Mouse (Mus musculus) CD4-positive, CD25-positive, alpha-beta regulatory T cell, adult 4 months (primary cell): Measurements from ENCODE around the gene Pim3. TPM values are rescaled to one million over a fixed set of nuclear protein-coding genes. Genes with fewer than 3 reads are reported as not detected.

Experiments used
- ATAC-seq: one replicate; pipeline ENCODE4 v1.8.0; 2017
- polyA plus RNA-seq, 2 experiments: library from polyadenylated mRNA; unstranded; fragments of 100-300 nt; shearing (Covaris generic); gene quantifications; one replicate each; pipeline ENCODE4 v1.2.1; 2017

Pim3 gene
- polyA plus RNA-seq, 2 experiments from 2014 or later: 1.5 to 4.3 TPM

- no peak for ATAC-seq
Measured at GRCm38 (mm10) chr15:88837977-88838376, 24.0 kb upstream of the Pim3 start.

GRCm38 (mm10) chr15:88839271-88839670, 22.7 kb upstream of the Pim3 start:
- no peak for ATAC-seq

GRCm38 (mm10) chr15:88840126-88840525, 21.9 kb upstream of the Pim3 start:
- ATAC-seq: no peak

- ATAC-seq: no peak
Measured at GRCm38 (mm10) chr15:88841160-88841559, 20.8 kb upstream of the Pim3 start.

- no peak for ATAC-seq
Measured at GRCm38 (mm10) chr15:88841580-88842299, 20.2 kb upstream of the Pim3 start.

GRCm38 (mm10) chr15:88842300-88842673, 19.7 kb upstream of the Pim3 start:
- ATAC-seq: no peak

GRCm38 (mm10) chr15:88843486-88844097, 18.4 kb upstream of the Pim3 start:
- ATAC-seq: no peak

- ATAC-seq: no peak
Measured at GRCm38 (mm10) chr15:88844966-88845365, 17.0 kb upstream of the Pim3 start.

- ATAC-seq: no peak
Measured at GRCm38 (mm10) chr15:88848661-88849060, 13.3 kb upstream of the Pim3 start.

GRCm38 (mm10) chr15:88849621-88850020, 12.4 kb upstream of the Pim3 start:
- ATAC-seq: no peak

- no peak for ATAC-seq
Measured at GRCm38 (mm10) chr15:88850146-88850826, 11.7 kb upstream of the Pim3 start.

- ATAC-seq: no peak
Measured at GRCm38 (mm10) chr15:88851076-88851475, 10.9 kb upstream of the Pim3 start.

GRCm38 (mm10) chr15:88851507-88852149, 10.4 kb upstream of the Pim3 start:
- ATAC-seq: no peak

- ATAC-seq: no peak
Measured at GRCm38 (mm10) chr15:88853106-88853505, 8.9 kb upstream of the Pim3 start.

GRCm38 (mm10) chr15:88854119-88854968, 7.6 kb upstream of the Pim3 start:
- no peak for ATAC-seq

- no peak for ATAC-seq
Measured at GRCm38 (mm10) chr15:88854969-88855830, 6.8 kb upstream of the Pim3 start.

GRCm38 (mm10) chr15:88855896-88856417, 6.0 kb upstream of the Pim3 start:
- no peak for ATAC-seq

GRCm38 (mm10) chr15:88856613-88857012, 5.4 kb upstream of the Pim3 start:
- ATAC-seq: no peak

- ATAC-seq: no peak
Measured at GRCm38 (mm10) chr15:88857361-88857760, 4.6 kb upstream of the Pim3 start.

GRCm38 (mm10) chr15:88858141-88858541, 3.8 kb upstream of the Pim3 start:
- no peak for ATAC-seq

- no peak for ATAC-seq
Measured at GRCm38 (mm10) chr15:88858707-88859106, 3.3 kb upstream of the Pim3 start.
